ENCODE assay signal across 6 mouse cellular contexts in the genomic region with DNA sequence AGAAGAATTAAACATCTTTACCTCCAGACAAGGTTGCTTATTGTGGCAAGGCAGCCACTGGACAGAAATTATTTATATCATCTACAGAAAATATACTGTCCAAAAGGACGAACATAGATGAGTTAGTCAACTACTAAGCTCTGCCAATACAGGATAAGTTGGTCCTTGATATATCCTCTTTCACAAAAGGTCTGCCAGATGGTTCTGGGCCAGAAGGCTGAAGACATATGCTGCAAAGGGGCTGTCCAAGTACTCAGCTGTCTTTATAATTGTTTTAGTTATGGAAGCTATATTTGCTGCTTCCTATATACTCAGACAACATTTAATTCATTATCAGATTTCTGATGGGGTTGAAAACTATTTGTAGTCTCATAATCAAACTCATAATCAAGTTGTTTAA.
"Had no signal": no experiment of that assay in that cellular context is flagged by ENCODE, and none has a peak within 500 bp of the region (broad histone marks: within the 10 kb centered on the region; RNA-seq: fewer than 3 reads in every experiment).

No protein-coding gene starts in this region.

- DNase-seq: kidney, postnatal 36 days; midbrain, embryonic 14.5 days; right cerebral cortex, postnatal 4 days; spleen, adult 18-20 months; thymus, adult 18-20 months; thymus, postnatal 14 days had no signal
